Mouse (Mus musculus): ENCODE measurements around the gene Thbs2.
"Not testable (repeated sequence)": the region's sequence is repeated elsewhere in the genome, so short reads cannot be mapped to it uniquely, and the experiment has no call there.

Thbs2 gene

DNA sequence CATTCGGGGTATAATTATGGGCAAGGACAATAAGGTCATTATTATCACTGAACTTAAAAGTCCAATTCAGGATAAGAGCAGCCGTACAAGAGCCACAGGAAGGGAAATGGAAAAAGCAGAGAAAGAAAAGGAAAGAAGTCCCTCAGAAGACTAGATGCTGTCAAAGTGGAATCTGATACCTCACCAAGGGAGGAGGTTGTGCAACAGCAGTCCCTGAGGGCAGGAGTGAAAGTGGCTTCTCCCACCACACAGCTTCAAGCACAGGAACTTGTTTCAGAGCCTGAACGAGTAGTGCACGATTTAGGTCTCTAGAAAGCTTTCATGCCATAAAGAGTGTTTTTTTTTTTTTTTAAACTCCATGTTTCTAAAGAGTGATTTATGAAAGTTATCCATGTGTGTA lies 65.1 kb downstream of the Thbs2 start:
- DNase-seq (ENCODE audit: low spot score) = no peak

- no peak for DNase-seq (ENCODE audit: low spot score)
These were observed 66.2 kb downstream of the Thbs2 start for GRCm38 (mm10) chr17:14627828-14628338.

DNA sequence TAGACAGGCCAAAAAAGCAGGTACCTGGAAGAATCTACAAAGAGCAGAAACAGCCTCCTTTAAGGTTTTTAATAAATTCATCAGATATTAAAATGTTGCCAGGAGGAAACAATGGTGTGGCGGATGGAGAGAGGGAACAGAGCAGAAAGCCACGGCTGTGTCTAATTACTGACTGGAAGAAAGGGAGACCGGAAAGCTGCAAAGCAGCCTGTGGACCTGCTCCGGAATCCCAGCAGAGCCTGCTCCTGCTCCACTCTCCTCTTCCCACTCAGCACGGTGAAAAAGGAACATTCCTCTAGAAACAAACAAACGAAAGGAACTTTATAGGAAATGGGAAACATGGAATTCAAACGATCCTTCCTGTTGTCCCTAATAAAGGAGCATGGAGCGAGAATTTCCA lies 69.6 kb downstream of the Thbs2 start:
- DNase-seq (ENCODE audit: low spot score) = no peak

DNA sequence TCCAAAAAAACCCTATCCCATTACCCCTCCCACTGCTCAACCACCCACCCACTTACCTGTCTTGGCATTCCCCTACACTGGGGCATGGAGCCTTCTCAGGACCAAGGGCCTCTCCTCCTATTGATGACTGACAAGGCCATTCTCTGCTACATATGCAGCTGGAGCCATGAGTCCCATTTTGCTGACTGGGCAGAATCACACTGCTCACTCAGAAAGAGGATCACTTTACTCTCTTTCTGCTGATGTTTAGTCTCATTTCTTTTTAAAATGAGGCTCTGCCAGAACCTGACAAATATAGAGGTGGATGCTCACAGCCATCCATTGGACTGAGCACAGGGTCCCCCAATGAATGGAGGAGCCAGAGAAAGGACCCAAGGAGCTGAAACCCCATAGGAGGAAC lies 73.0 kb downstream of the Thbs2 start:
- not testable (repeated sequence) for DNase-seq (ENCODE audit: low spot score)

DNA sequence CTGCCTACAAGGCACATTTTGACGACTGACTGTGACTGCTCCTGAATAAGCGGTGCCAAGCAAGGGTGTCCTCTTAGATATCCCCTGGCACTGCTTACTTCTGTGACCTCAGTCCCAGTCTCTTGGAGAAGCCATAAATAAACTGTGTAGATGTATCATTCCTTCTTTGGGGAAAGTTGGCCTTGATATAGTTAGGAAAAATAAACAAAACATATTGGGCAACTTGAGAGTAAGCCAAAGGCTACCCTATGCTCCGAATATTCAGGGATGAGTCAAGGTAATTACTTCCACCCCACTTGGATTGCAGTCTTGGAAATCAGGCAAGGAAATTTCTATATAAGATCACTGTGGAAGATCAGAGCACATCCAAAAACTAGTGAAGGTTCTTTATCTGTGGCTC lies 74.0 kb downstream of the Thbs2 start:
- DNase-seq (ENCODE audit: low spot score) = no peak

DNA sequence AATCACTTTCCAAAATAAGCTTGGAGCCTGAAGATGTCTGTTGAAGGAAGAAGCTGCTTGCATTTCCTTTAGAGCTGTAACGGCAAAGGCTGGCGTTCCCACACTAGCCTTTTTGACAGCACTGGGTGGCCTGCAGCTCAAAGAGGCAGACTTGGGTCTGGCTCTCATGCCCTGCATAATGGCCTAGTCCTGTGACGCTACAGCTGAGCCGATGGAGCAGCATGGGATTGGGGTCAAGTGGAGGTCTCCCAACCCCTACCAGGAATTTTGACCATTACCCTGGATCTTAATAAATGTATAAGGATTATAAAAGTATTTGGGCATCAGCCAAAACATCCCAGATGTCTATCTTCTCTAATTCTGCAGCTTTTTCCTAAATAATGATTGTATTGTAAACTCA lies 75.0 kb downstream of the Thbs2 start:
- DNase-seq (ENCODE audit: low spot score) = no peak
